Mouse (Mus musculus): Measurements from ENCODE around the gene Hemk1. TPM values are rescaled to one million over a fixed set of nuclear protein-coding genes. Genes with fewer than 3 reads are reported as not detected.

Hemk1 gene
- total and polyA plus RNA-seq, 3 experiments = 21.2 to 30.3 (median 21.4) TPM

DNA sequence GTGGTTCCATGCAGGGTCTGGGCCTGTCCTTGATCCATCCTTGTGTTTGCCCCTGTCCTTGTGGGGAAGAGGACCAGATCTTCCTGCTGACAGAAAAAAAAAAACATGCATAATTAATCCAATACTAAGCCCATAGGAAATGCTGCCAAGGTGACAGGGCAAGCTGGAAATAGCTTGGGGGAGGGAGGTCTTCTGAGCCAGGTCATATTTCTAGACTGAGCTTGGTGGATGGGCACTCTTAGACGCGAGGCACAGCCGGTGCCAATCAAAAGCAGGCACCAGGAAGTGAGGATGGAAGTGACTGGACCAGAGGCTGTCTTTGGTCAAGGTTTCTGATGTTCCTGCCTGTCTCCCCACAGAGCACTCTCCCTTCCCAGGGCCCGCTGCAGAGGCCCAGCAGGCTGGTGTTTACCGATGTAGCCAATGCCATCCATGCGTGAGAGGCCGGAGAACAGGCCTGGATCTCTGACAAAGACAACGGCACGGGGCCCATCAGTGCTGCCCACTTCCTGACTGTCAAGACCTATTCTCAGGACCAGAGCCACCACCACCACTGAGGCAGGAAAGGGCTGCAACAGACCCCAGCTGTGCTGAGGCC, 9.5 kb upstream of the Hemk1 start:
- TF ChIP-seq POLR2A (IDR thresholded peaks at IDR 0.05; ENCODE audit: insufficient read depth, low read depth, low read length) = no peak
- TF ChIP-seq CTCF (IDR thresholded peaks at IDR 0.05) = no peak
- no peak for TF ChIP-seq EP300 (IDR thresholded peaks at IDR 0.05; ENCODE audit: insufficient read depth, low read depth, low read length)
- H3K79me2 ChIP-seq (replicated peaks; ENCODE audit: control insufficient read depth, insufficient read depth, low read length) = no peaks in the 10 kb centered on the region
- intact Hi-C loops (cut with DNase I) = no loop called here
- H3K4me3 ChIP-seq = no peak overlapping the region
- H3K4me1 ChIP-seq (ENCODE audit: control insufficient read depth, insufficient read depth, low read length) = peaks cover 3% of the 10 kb centered on the region; the same call in 1 of the 2 replicates
- H3K36me3 ChIP-seq (ENCODE audit: control insufficient read depth, insufficient read depth, low read length) = no peaks in the 10 kb centered on the region
- peak in 1 of 2 experiments; percentile 33 for DNase-seq
- H3K27ac ChIP-seq = peak overlapping the region; percentile 31
- no peak overlapping the region; the same call in 1 of the 2 replicates for H3K9ac ChIP-seq (ENCODE audit: low read depth, low read length)
- WGBS = 52% methylated on average over 9 of the region's 9 CpGs
- no peaks in the 10 kb centered on the region for H3K27me3 ChIP-seq (ENCODE audit: control insufficient read depth, insufficient read depth, low read length)

- H3K4me1 ChIP-seq (ENCODE audit: control insufficient read depth, insufficient read depth, low read length) = peaks cover 3% of the 10 kb centered on the region; the same call in 1 of the 2 replicates
- H3K9ac ChIP-seq (ENCODE audit: low read depth, low read length) = no peak overlapping the region
- H3K36me3 ChIP-seq (ENCODE audit: control insufficient read depth, insufficient read depth, low read length) = no peaks in the 10 kb centered on the region
- no peak overlapping the region for H3K4me3 ChIP-seq
- no peak for DNase-seq
- no peaks in the 10 kb centered on the region for H3K27me3 ChIP-seq (ENCODE audit: control insufficient read depth, insufficient read depth, low read length)
- H3K27ac ChIP-seq = no peak overlapping the region
- 67% methylated on average over 8 of the region's 8 CpGs for WGBS
- intact Hi-C loops (cut with DNase I) = no loop called here
- no peaks in the 10 kb centered on the region for H3K79me2 ChIP-seq (replicated peaks; ENCODE audit: control insufficient read depth, insufficient read depth, low read length)
- no peak for TF ChIP-seq CTCF (IDR thresholded peaks at IDR 0.05)
- TF ChIP-seq POLR2A (IDR thresholded peaks at IDR 0.05; ENCODE audit: insufficient read depth, low read depth, low read length) = no peak
- no peak for TF ChIP-seq EP300 (IDR thresholded peaks at IDR 0.05; ENCODE audit: insufficient read depth, low read depth, low read length)
Observed at GRCm38 (mm10) chr9:107346081-107346480, 7.9 kb upstream of the Hemk1 start.

- Histone ChIP-seq H3K27ac (peak overlapping the region; percentile 51; the same call in 1 of the 2 replicates), H3K79me2 (replicated peaks; ENCODE audit: control insufficient read depth, insufficient read depth, low read length) (no peaks in the 10 kb centered on the region), H3K4me1 (ENCODE audit: control insufficient read depth, insufficient read depth, low read length) (peaks cover 4% of the 10 kb centered on the region; the same call in 1 of the 2 replicates), H3K36me3 (ENCODE audit: control insufficient read depth, insufficient read depth, low read length) (no peaks in the 10 kb centered on the region), H3K27me3 (ENCODE audit: control insufficient read depth, insufficient read depth, low read length) (no peaks in the 10 kb centered on the region), H3K4me3 (no peak overlapping the region), H3K9ac (ENCODE audit: low read depth, low read length) (no peak overlapping the region)
- intact Hi-C loops (cut with DNase I) = no loop called here
- 46% methylated on average over 6 of the region's 6 CpGs for WGBS
- no peak for DNase-seq
- no peak for TF ChIP-seq POLR2A (IDR thresholded peaks at IDR 0.05; ENCODE audit: insufficient read depth, low read depth, low read length)
- no peak for TF ChIP-seq CTCF (IDR thresholded peaks at IDR 0.05)
- TF ChIP-seq EP300 (IDR thresholded peaks at IDR 0.05; ENCODE audit: insufficient read depth, low read depth, low read length) = no peak
Observed at GRCm38 (mm10) chr9:107344027-107344426, 5.9 kb upstream of the Hemk1 start.

DNA sequence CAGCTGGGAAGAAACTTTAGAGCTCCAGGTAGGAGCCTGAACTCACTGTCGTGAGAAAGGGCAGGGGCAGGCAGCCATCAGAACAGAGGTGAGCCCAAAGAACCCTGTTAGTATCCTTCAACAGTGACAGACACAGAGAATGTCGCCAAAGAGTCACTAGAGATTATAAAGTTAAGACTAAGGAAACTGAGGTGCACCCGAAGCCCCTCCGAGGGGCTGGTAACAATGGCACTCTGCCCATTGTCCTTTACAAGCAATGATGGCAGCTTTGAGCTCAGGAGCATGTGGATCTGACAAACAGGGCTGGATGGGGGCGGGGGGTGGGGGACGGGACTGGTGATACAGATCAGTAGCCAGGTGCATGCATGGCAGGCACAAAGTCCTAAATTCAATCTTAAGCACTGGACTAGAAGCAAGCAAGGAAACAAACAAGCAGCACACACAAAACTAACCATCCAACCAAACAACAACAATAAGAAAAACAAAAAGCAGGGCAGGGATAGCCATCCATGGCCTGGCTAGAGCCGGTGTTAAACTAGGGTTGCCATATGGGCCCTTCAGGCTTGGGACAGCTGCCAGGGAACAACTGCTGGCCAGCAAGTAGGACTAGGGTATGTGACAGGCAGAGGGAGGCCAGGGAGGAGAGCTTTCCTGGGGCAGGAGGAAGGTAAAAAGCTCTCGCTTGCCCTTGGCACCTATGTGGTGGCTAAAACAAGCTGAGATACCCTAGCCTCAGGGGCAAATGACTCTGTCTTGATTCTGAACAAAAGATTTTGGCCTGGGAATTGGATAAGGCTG, 5.2 kb upstream of the Hemk1 start:
- peak overlapping the region; percentile 51; the same call in 1 of the 2 replicates for H3K27ac ChIP-seq

DNA sequence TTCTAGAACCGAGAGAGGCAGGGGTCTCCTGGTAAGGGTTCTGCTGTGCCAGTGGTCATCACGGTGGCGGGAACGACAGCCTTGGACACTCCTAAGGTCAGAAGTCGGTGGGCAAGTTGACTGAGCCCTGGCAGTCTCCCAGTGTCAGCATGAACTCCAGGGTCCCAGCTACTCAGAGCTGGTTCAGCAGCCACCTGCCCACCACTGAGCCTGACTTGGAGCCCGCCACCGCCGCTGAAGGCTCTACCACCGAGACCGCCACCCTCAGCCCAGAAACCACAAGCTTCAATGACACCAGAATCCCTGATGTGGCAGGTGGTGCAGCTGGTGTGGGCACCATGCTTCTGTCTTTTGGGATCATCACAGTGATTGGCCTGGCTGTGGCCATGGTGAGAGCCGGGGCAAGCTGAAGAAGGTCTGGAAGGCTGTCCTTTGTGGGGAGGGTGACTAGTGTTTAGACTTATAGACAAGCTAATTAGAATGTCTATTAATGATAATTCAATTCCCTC, 4.1 kb upstream of the Hemk1 start:
- DNase-seq = no peak
- no peak overlapping the region for H3K4me3 ChIP-seq
- intact Hi-C loops (cut with DNase I) = no loop called here
- 85% methylated on average over 11 of the region's 11 CpGs for WGBS
- TF ChIP-seq POLR2A (IDR thresholded peaks at IDR 0.05; ENCODE audit: insufficient read depth, low read depth, low read length) (no peak), EP300 (IDR thresholded peaks at IDR 0.05; ENCODE audit: insufficient read depth, low read depth, low read length) (no peak), CTCF (IDR thresholded peaks at IDR 0.05) (no peak)
- H3K4me1 ChIP-seq (ENCODE audit: control insufficient read depth, insufficient read depth, low read length) = peaks cover 3% of the 10 kb centered on the region
- H3K79me2 ChIP-seq (replicated peaks; ENCODE audit: control insufficient read depth, insufficient read depth, low read length) = no peaks in the 10 kb centered on the region
- H3K36me3 ChIP-seq (ENCODE audit: control insufficient read depth, insufficient read depth, low read length) = no peaks in the 10 kb centered on the region
- H3K27me3 ChIP-seq (ENCODE audit: control insufficient read depth, insufficient read depth, low read length) = no peaks in the 10 kb centered on the region
- no peak overlapping the region for H3K27ac ChIP-seq
- H3K9ac ChIP-seq (ENCODE audit: low read depth, low read length) = no peak overlapping the region

More for the DNA sequence above, 5.2 kb upstream of the Hemk1 start:
- Histone ChIP-seq H3K9ac (ENCODE audit: low read depth, low read length) (no peak overlapping the region), H3K4me3 (no peak overlapping the region), H3K4me1 (ENCODE audit: control insufficient read depth, insufficient read depth, low read length) (peaks cover 4% of the 10 kb centered on the region; the same call in 1 of the 2 replicates), H3K79me2 (replicated peaks; ENCODE audit: control insufficient read depth, insufficient read depth, low read length) (no peaks in the 10 kb centered on the region), H3K36me3 (ENCODE audit: control insufficient read depth, insufficient read depth, low read length) (no peaks in the 10 kb centered on the region), H3K27me3 (ENCODE audit: control insufficient read depth, insufficient read depth, low read length) (no peaks in the 10 kb centered on the region)
- WGBS = 56% methylated on average over 8 of the region's 8 CpGs
- DNase-seq = peak in 1 of 2 experiments; percentile 51
- TF ChIP-seq POLR2A (IDR thresholded peaks at IDR 0.05; ENCODE audit: insufficient read depth, low read depth, low read length) (no peak), CTCF (IDR thresholded peaks at IDR 0.05) (no peak), EP300 (IDR thresholded peaks at IDR 0.05; ENCODE audit: insufficient read depth, low read depth, low read length) (no peak)
- intact Hi-C loops (cut with DNase I) = no loop called here
